Mouse (Mus musculus) ES-Bruce4 (cell line): ENCODE data around the gene Crtac1.

Experiments
- CTCF ChIP-seq: IDR thresholded peaks from one replicate; pipeline ENCODE4 v1.8.1; 2011; ENCODE audit warnings: low read depth, low read length
- POLR2A ChIP-seq: IDR thresholded peaks from one replicate; pipeline ENCODE4 v1.8.1; 2011; ENCODE audit warnings: low read length; ENCODE audit not compliant: insufficient read depth

DNA sequence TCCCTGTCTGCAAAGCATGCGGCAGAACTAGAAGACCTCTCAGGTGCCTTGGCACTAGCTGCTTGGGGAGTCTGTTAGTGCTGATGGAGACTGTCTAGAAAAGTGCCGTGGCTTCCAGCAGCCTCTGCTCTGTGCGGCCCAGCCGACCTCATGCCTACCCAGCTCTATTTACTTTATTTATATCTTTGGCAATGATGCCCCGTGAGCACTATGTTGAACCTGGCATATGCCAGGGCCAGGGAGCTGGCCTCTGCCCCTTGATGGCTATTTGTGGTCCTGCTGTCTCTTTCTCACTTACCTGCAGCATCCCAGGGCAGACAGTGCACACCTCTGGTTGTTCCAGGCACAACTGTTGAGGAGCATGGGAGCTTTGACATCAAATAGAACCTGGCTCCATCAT is 153.1 kb downstream of the Crtac1 start:
- TF ChIP-seq CTCF (no peak), POLR2A (no peak)
